Mouse (Mus musculus) CH12.LX (cell line): ENCODE results near the gene Ece1. TPM values are rescaled to one million over a fixed set of nuclear protein-coding genes. Genes with fewer than 3 reads are reported as not detected.

Experiments used
- DNase-seq: peaks from one replicate; pipeline ENCODE4 v3.0.0-alpha.2; 2013; ENCODE audit errors: extremely low read depth
- H3K27ac ChIP-seq: 2 replicates; pipeline ENCODE4 v1.5.1; 2012; ENCODE audit warnings: low read depth, mild to moderate bottlenecking, control low read depth, moderate library complexity; ENCODE audit not compliant: insufficient read depth
- H3K27me3 ChIP-seq: replicated peaks from 2 replicates; pipeline ENCODE3; 2012; ENCODE audit warnings: inconsistent platforms
- H3K36me3 ChIP-seq, 2 experiments: replicated peaks in 1 of 2; 2 replicates each; pipeline versions ENCODE3 to v1.6.1; 2012; ENCODE audit warnings: inconsistent platforms in 1 of 2, low read length in 1 of 2, mild to moderate bottlenecking in 1 of 2, mixed read lengths in 1 of 2, moderate library complexity in 1 of 2; ENCODE audit not compliant: control insufficient read depth in 1 of 2, insufficient read depth in 1 of 2
- H3K4me1 ChIP-seq, 2 experiments: 2 replicates each; pipeline ENCODE4 v1.6.1; 2012; ENCODE audit warnings: inconsistent platforms in 1 of 2, moderate library complexity in 1 of 2; ENCODE audit not compliant: insufficient read depth in 2 of 2, control insufficient read depth in 1 of 2
- H3K4me2 ChIP-seq: 2 replicates; pipeline ENCODE4 v1.6.1; 2012; ENCODE audit warnings: low read depth, mild to moderate bottlenecking, control low read depth; ENCODE audit not compliant: poor library complexity, insufficient read depth, severe bottlenecking
- H3K4me3 ChIP-seq, 3 experiments: fragments of 150-350 bp in 1 of 3; sonication (generic) in 1 of 3; replicated peaks in 1 of 3; 2 replicates each; pipeline versions ENCODE3 to v1.5.1; 2011 to 2012; ENCODE audit warnings: low read depth in 2 of 3, low read length in 2 of 3, mild to moderate bottlenecking in 2 of 3, moderate library complexity in 2 of 3, control low read depth in 1 of 3, improper control_type of control experiment in 1 of 3, inconsistent platforms in 1 of 3, mixed read lengths in 1 of 3; ENCODE audit not compliant: poor library complexity in 1 of 3
- H3K79me2 ChIP-seq: replicated peaks from 2 replicates; pipeline ENCODE4 v1.6.1; 2012; ENCODE audit warnings: mild to moderate bottlenecking, moderate library complexity; ENCODE audit not compliant: control insufficient read depth, poor library complexity, insufficient read depth, severe bottlenecking; ENCODE audit errors: extremely low read depth
- H3K9ac ChIP-seq: 2 replicates; pipeline ENCODE4 v1.6.1; 2012; ENCODE audit warnings: low read depth, mild to moderate bottlenecking, control low read depth, moderate library complexity; ENCODE audit not compliant: insufficient read depth
- H3K9me3 ChIP-seq: replicated peaks from 2 replicates; pipeline ENCODE3; 2012; ENCODE audit warnings: low read length, inconsistent platforms, mixed read lengths
- CHD1 ChIP-seq: IDR thresholded peaks from 2 replicates; pipeline ENCODE4 v1.6.1; 2012; ENCODE audit warnings: low read depth, low read length, improper control_type of control experiment, inconsistent platforms
- CTCF ChIP-seq, 2 experiments: IDR thresholded peaks in 1 of 2; conservative IDR thresholded peaks in 1 of 2; 2 replicates each; pipeline ENCODE4 v1.5.1; 2011 to 2012; ENCODE audit warnings: low read depth in 2 of 2, low read length in 2 of 2, improper control_type of control experiment in 1 of 2, inconsistent platforms in 1 of 2, mild to moderate bottlenecking in 1 of 2, moderate library complexity in 1 of 2
- ETS1 ChIP-seq: conservative IDR thresholded peaks from 2 replicates; pipeline ENCODE4 v1.6.1; 2012; ENCODE audit warnings: low read depth, mild to moderate bottlenecking, inconsistent platforms, low read length, improper control_type of control experiment, moderate library complexity
- HCFC1 ChIP-seq: IDR thresholded peaks from 2 replicates; pipeline ENCODE4 v1.6.1; 2012; ENCODE audit warnings: low read depth, mild to moderate bottlenecking, inconsistent platforms, low read length, improper control_type of control experiment
- IRF4 ChIP-seq: IDR thresholded peaks from 2 replicates; pipeline ENCODE4 v1.6.1; 2014; ENCODE audit warnings: low read depth, mild to moderate bottlenecking, inconsistent platforms, low read length, improper control_type of control experiment
- MAX ChIP-seq: IDR thresholded peaks from 2 replicates; pipeline ENCODE4 v1.6.1; 2011; ENCODE audit warnings: low read length, improper control_type of control experiment
- MXI1 ChIP-seq: IDR thresholded peaks from 2 replicates; pipeline ENCODE4 v1.6.1; 2011; ENCODE audit warnings: mild to moderate bottlenecking, low read depth, low read length, improper control_type of control experiment
- MYC ChIP-seq: IDR thresholded peaks from 2 replicates; pipeline ENCODE4 v1.6.1; 2011; ENCODE audit warnings: low read depth, mild to moderate bottlenecking, improper control_type of control experiment, low read length
- NELFE ChIP-seq: IDR thresholded peaks from 2 replicates; pipeline ENCODE4 v1.6.1; 2011; ENCODE audit warnings: low read depth, low read length, improper control_type of control experiment
- RAD21 ChIP-seq: IDR thresholded peaks from 2 replicates; pipeline ENCODE4 v1.6.1; 2011; ENCODE audit warnings: low read depth, mild to moderate bottlenecking, low read length, improper control_type of control experiment, moderate library complexity
- RCOR1 ChIP-seq: conservative IDR thresholded peaks from 2 replicates; pipeline ENCODE4 v1.6.1; 2012; ENCODE audit warnings: low read depth, mild to moderate bottlenecking, inconsistent platforms, low read length, improper control_type of control experiment
- SMC3 ChIP-seq: IDR thresholded peaks from 2 replicates; pipeline ENCODE4 v1.6.1; 2011; ENCODE audit warnings: low read depth, low read length, improper control_type of control experiment
- UBTF ChIP-seq: IDR thresholded peaks from 2 replicates; pipeline ENCODE4 v1.6.1; 2012; ENCODE audit warnings: low read depth, mild to moderate bottlenecking, inconsistent platforms, low read length, improper control_type of control experiment, moderate library complexity
- ZC3H11A ChIP-seq: IDR thresholded peaks from 2 replicates; pipeline ENCODE4 v1.6.1; 2012; ENCODE audit warnings: low read depth, mild to moderate bottlenecking, inconsistent platforms, low read length, improper control_type of control experiment
- ZKSCAN1 ChIP-seq: IDR thresholded peaks from 2 replicates; pipeline ENCODE4 v1.6.1; 2012; ENCODE audit warnings: low read depth, inconsistent platforms, low read length, improper control_type of control experiment, borderline replicate concordance
- ZNF384 ChIP-seq: IDR thresholded peaks from 2 replicates; pipeline ENCODE4 v1.6.1; 2012; ENCODE audit warnings: low read depth, low read length, improper control_type of control experiment, inconsistent platforms
- dilution Hi-C: fragments of 300-500 bp; cut with MboI; formaldehyde crosslinking; loops from 2 replicates; pipeline ENCODE4 v1.14.3; 2020; ENCODE audit warnings: low sequenced_read_pairs; ENCODE audit not compliant: extremely low pct_unique_long_range_greater_than_20kb, extremely low pct_ligation_motif_present
- in situ Hi-C: fragments of 300-500 bp; cut with MboI; formaldehyde crosslinking; loops from 3 replicates; pipeline ENCODE4 v1.14.3; 2019; ENCODE audit warnings: low sequenced_read_pairs, low pct_ligation_motif_present, low pct_unique_long_range_greater_than_20kb, mixed read lengths
- polyA plus RNA-seq: library from polyadenylated mRNA; unstranded; fragments of >175 nt; gene quantifications from 2 replicates; pipeline ENCODE4 v1.2.1, GENCODE M21; 2012; ENCODE audit warnings: low read depth; ENCODE audit not compliant: insufficient read length
- total RNA-seq, 2 experiments: library from RNA; depleted of rRNA; stranded (reverse); fragments of 300-350 nt in 1 of 2; fragments of >200 nt in 1 of 2; gene quantifications; 2 replicates each; pipeline ENCODE4 v1.2.3; 2012 to 2014

Gene Ece1
- total and polyA plus RNA-seq, 3 experiments = 0.12 to 10.0 (median 0.16) TPM

GRCm38 (mm10) chr4:137984746-137985145, 122.7 kb downstream of the Ece1 start:
- H3K27me3 ChIP-seq = peaks cover 2% of the 10 kb centered on the region
- H3K4me2 ChIP-seq = no peak overlapping the region
- H3K36me3 ChIP-seq = no peaks in the 10 kb centered on the region
- no peaks in the 10 kb centered on the region for H3K9me3 ChIP-seq
- in situ Hi-C loops (no loop called here), dilution Hi-C loops (no loop called here)
- TF ChIP-seq ZNF384 = no peak
- no peak for TF ChIP-seq CHD1
- TF ChIP-seq MXI1 = no peak
- TF ChIP-seq, all 38 proteins: peak for 0
- Histone ChIP-seq H3K79me2 (no peaks in the 10 kb centered on the region), H3K4me1 (no peaks in the 10 kb centered on the region), H3K4me3 (no peak overlapping the region), H3K9ac (no peak overlapping the region), H3K27ac (no peak overlapping the region)
- no peak for DNase-seq

GRCm38 (mm10) chr4:137989426-137989825, 127.4 kb downstream of the Ece1 start:
- no peaks in the 10 kb centered on the region for H3K36me3 ChIP-seq
- H3K79me2 ChIP-seq = peaks cover 8% of the 10 kb centered on the region
- peaks cover 6% of the 10 kb centered on the region for H3K27me3 ChIP-seq
- no peak overlapping the region for H3K9ac ChIP-seq
- H3K27ac ChIP-seq = no peak overlapping the region
- no peak overlapping the region for H3K4me3 ChIP-seq
- no peak overlapping the region for H3K4me2 ChIP-seq
- TF ChIP-seq MYC (no peak), ZKSCAN1 (no peak), UBTF (no peak), ZC3H11A (no peak), NELFE (no peak), HCFC1 (no peak), IRF4 (no peak)
- in situ Hi-C loops (no loop called here), dilution Hi-C loops (no loop called here)
- peaks cover 7% of the 10 kb centered on the region for H3K9me3 ChIP-seq
- peaks cover 0 to 4% of the 10 kb centered on the region in 2 experiments; a peak in 2 of 4 replicates for H3K4me1 ChIP-seq
- no peak for DNase-seq

GRCm38 (mm10) chr4:137990433-137990832, 128.4 kb downstream of the Ece1 start:
- Histone ChIP-seq H3K9ac (no peak overlapping the region), H3K27ac (no peak overlapping the region), H3K4me1 (peaks cover 0 to 9% of the 10 kb centered on the region in 2 experiments; a peak in 2 of 4 replicates), H3K36me3 (peaks cover 0 to 2% of the 10 kb centered on the region in 2 experiments), H3K4me2 (no peak overlapping the region), H3K4me3 (no peak overlapping the region), H3K27me3 (peaks cover 6% of the 10 kb centered on the region), H3K9me3 (peaks cover 7% of the 10 kb centered on the region), H3K79me2 (peaks cover 18% of the 10 kb centered on the region)
- no peak for DNase-seq
- in situ Hi-C loops (no loop called here), dilution Hi-C loops (no loop called here)
- TF ChIP-seq CTCF (conservative IDR thresholded peaks at IDR 0.05 in 1 of 2, IDR thresholded peaks at IDR 0.05 in 1 of 2; ENCODE audit: low read depth in 2 of 2, low read length in 2 of 2) (peak in 1 of 2 experiments; percentile 28; a peak in 2 of 4 replicates), CHD1 (no peak), MAX (no peak), SMC3 (no peak), RAD21 (no peak; the same call in none of the 2 replicates), ZNF384 (no peak), RCOR1 (no peak), ETS1 (no peak)
